Mouse (Mus musculus) megakaryocyte, embryonic 14.5 days (primary cell): ENCODE measurements around the gene Rap1gap. TPM values are rescaled to one million over a fixed set of nuclear protein-coding genes. Genes with fewer than 3 reads are reported as not detected.

Source experiments
- H3K27me3 ChIP-seq: replicated peaks from 2 replicates; pipeline ENCODE3; 2012; ENCODE audit warnings: inconsistent platforms
- H3K36me3 ChIP-seq: replicated peaks from 2 replicates; pipeline ENCODE3; 2012; ENCODE audit warnings: low read length, inconsistent platforms, mixed read lengths
- H3K4me1 ChIP-seq: 2 replicates; pipeline ENCODE4 v1.6.1; 2012; ENCODE audit warnings: inconsistent platforms
- H3K4me3 ChIP-seq: replicated peaks from 2 replicates; pipeline ENCODE3; 2012; ENCODE audit warnings: moderate library complexity, mild to moderate bottlenecking, inconsistent platforms
- H3K9me3 ChIP-seq: 2 replicates; pipeline ENCODE4 v1.6.1; 2012; ENCODE audit warnings: inconsistent platforms
- FLI1 ChIP-seq: IDR thresholded peaks from 2 replicates; pipeline ENCODE4 v1.6.1; 2012; ENCODE audit warnings: low read length, inconsistent platforms, mixed read lengths
- GATA1 ChIP-seq: IDR thresholded peaks from 3 replicates; pipeline ENCODE4 v1.6.1; 2012; ENCODE audit warnings: mixed read lengths, low read length, inconsistent platforms, borderline replicate concordance
- polyA plus RNA-seq: library from polyadenylated mRNA; stranded (reverse); fragments of >175 nt; gene quantifications from 2 replicates; pipeline ENCODE4 v1.2.3, GENCODE M21; 2012; ENCODE audit warnings: low replicate concordance; ENCODE audit not compliant: insufficient read depth

Rap1gap gene
- polyA plus RNA-seq, 1 experiment, result 3.9 TPM

- Histone ChIP-seq H3K9me3 (no peaks in the 10 kb centered on the region), H3K27me3 (peaks cover 88% of the 10 kb centered on the region), H3K36me3 (no peaks in the 10 kb centered on the region), H3K4me3 (no peak overlapping the region), H3K4me1 (peaks cover 26% of the 10 kb centered on the region)
- TF ChIP-seq GATA1 (no peak), FLI1 (no peak)
Measured at GRCm38 (mm10) chr4:137728399-137729154, 64.1 kb downstream of the Rap1gap start.

DNA sequence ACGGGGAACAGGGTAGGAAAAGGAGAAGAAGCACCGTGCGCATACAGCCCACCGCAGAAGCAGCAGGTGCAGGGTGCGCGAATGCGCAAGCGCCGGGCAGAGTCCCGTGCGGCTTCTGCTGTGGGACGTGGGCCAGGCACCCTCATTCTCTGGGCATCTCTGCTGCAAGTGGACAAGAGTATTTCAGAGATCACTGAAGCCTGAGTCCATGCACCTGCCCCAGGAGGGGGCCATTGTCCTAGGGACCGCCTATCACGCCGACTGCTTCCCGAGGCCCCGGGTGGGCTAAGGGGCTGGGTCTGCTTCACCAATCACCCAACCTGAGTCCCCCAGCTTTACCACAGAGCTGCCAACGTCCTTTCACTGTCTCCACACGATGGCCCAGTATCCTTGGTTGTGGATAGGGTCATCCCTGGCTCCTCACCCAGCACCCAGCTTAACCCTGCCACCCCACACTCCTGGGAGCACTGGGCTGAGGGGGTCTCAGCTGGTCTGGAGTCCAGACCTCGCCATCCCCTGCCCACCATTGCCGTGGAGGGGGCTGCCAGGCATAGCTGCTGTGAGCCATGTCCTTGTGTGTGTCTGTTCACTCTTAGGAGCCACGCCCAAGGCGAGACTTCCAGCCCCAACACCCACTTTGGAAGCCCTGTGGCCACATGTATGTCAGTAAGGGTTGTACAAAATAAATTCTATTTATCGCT, 64.8 kb downstream of the Rap1gap start:
- Histone ChIP-seq H3K9me3 (no peaks in the 10 kb centered on the region), H3K4me3 (no peak overlapping the region), H3K36me3 (no peaks in the 10 kb centered on the region), H3K4me1 (peaks cover 21% of the 10 kb centered on the region), H3K27me3 (peaks cover 84% of the 10 kb centered on the region)
- TF ChIP-seq GATA1 (no peak), FLI1 (no peak)

DNA sequence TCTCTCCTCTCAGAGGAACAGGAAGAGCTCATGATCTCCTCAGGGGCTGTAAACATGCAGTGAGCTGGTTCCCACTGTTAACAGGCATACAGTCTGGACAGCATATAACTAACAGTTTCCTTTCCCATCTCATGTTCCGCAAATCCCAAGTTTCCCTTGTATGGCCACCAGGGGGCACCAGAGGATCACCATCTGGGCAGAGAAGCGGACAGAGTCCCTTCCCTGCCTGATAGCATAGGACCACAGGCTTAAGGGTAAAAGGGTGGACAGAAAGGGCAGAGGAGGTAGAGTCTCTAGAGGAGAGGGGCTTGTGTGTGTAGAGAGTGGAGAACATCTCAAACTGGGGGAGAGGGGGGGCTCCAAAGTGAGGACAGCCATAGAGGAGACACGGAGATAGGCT, 65.6 kb downstream of the Rap1gap start:
- H3K27me3 ChIP-seq, result peaks cover 83% of the 10 kb centered on the region
- TF ChIP-seq GATA1 (no peak), FLI1 (no peak)
- no peak overlapping the region for H3K4me3 ChIP-seq
- H3K9me3 ChIP-seq, result no peaks in the 10 kb centered on the region
- no peaks in the 10 kb centered on the region for H3K36me3 ChIP-seq
- H3K4me1 ChIP-seq, result peaks cover 18% of the 10 kb centered on the region

GRCm38 (mm10) chr4:137730757-137731156, 66.2 kb downstream of the Rap1gap start:
- Histone ChIP-seq H3K36me3 (no peaks in the 10 kb centered on the region), H3K27me3 (peaks cover 83% of the 10 kb centered on the region)
- TF ChIP-seq FLI1 (no peak), GATA1 (no peak)

GRCm38 (mm10) chr4:137731891-137732290, 67.4 kb downstream of the Rap1gap start:
- Histone ChIP-seq H3K27me3 (peaks cover 84% of the 10 kb centered on the region), H3K4me3 (no peak overlapping the region), H3K9me3 (no peaks in the 10 kb centered on the region), H3K36me3 (no peaks in the 10 kb centered on the region), H3K4me1 (peaks cover 18% of the 10 kb centered on the region)
- no peak for TF ChIP-seq GATA1
- no peak for TF ChIP-seq FLI1

More at GRCm38 (mm10) chr4:137730757-137731156, 66.2 kb downstream of the Rap1gap start:
- H3K4me3 ChIP-seq, result no peak overlapping the region
- no peaks in the 10 kb centered on the region for H3K9me3 ChIP-seq
- peaks cover 18% of the 10 kb centered on the region for H3K4me1 ChIP-seq

DNA sequence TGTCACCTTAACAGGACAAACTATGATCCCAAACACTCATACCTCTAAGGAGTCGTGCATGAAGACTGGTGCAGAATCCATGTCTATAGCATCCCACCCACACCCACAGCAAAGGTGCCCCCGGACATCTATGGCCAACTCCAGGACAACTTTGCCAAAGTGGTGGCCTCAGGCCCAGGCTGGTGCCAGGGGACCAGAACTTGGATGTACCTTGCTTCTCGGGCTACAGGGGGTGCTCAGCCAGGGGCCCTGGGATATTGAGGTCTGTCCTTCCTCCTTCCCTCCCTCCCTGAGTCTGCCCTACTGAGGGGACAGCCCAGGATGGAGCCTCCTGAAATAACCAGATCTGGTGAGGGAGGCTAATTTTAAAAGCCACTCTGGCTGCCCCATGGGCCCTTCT, 67.8 kb downstream of the Rap1gap start:
- H3K4me1 ChIP-seq, result peaks cover 18% of the 10 kb centered on the region
- H3K27me3 ChIP-seq, result peaks cover 84% of the 10 kb centered on the region
- no peak for TF ChIP-seq FLI1
- no peak for TF ChIP-seq GATA1

DNA sequence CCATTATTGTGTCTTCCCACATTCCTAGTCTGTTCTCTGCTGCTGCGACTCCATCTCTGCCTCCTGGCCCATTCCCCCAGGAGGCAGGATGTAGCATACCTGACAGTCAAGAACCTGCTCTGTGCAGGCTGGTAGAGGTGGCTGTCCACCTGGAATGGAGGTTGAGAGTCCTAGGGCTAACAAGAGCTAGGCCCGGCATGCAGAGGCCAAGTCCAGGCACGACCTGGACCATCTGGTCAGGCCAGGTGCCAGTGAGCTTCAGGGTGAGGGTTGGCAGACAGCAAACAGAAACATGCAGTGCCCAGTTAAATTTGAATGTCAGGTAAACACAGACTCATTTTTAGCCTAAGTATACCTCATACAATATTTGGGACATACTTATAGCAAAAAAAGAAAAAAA, 68.4 kb downstream of the Rap1gap start:
- no peak overlapping the region for H3K4me3 ChIP-seq
- peaks cover 15% of the 10 kb centered on the region for H3K4me1 ChIP-seq
- H3K27me3 ChIP-seq, result peaks cover 84% of the 10 kb centered on the region
- H3K9me3 ChIP-seq, result no peaks in the 10 kb centered on the region
- no peaks in the 10 kb centered on the region for H3K36me3 ChIP-seq
- TF ChIP-seq FLI1, result no peak
- no peak for TF ChIP-seq GATA1

More for the DNA sequence above, 67.8 kb downstream of the Rap1gap start:
- H3K4me3 ChIP-seq, result no peak overlapping the region
- H3K36me3 ChIP-seq, result no peaks in the 10 kb centered on the region
- H3K9me3 ChIP-seq, result no peaks in the 10 kb centered on the region

DNA sequence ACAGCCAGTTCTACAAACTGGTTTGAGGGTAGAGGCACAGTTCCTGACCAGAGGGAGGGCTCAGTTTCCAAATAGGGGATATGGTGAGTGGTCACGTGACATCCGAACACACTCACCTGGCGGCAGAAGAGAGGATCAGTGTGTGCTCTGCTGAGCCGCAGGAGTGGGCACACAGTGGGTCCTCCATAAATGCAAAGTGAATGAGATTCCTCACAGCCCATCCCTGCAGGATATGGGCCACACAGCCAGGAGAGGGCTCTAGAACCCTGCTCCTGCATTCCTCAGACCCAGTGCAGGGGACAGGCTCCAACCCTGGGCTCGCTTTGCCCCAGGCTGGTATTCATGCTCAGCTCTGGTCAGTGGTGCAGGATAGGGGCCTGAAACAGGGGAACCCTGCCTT, 68.9 kb downstream of the Rap1gap start:
- H3K9me3 ChIP-seq, result no peaks in the 10 kb centered on the region
- TF ChIP-seq FLI1 (no peak), GATA1 (no peak)

DNA sequence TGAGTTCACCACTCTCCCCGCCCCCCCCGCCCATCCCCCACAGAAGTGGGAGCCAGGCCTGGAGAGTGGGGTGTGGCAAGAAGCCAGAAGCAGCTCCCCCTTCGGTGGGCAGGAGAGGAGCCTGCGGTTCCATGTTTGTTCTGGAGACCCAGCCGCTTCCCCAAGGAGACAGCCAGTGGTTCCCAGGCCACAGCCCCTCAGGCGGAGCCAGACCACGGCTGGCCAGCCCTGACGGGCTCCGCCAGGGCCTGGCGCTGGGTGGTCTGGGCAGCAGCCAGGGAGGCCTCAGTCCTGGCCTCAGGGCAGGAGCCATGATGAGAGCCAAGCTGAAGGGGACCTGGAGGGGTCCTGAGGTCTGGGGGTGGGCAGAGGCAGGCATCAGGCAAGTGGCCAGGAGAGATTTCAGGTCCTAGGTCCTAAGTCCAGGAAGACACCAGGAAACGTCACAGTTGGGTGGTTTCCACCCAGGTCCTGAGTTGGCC, 71.7 kb downstream of the Rap1gap start:
- peaks cover 81% of the 10 kb centered on the region for H3K27me3 ChIP-seq
- no peak overlapping the region for H3K4me3 ChIP-seq
- H3K9me3 ChIP-seq, result no peaks in the 10 kb centered on the region
- peaks cover 22% of the 10 kb centered on the region for H3K4me1 ChIP-seq
- no peaks in the 10 kb centered on the region for H3K36me3 ChIP-seq
- TF ChIP-seq FLI1, result no peak
- TF ChIP-seq GATA1, result no peak

More for the DNA sequence above, 68.9 kb downstream of the Rap1gap start:
- no peaks in the 10 kb centered on the region for H3K36me3 ChIP-seq
- H3K4me1 ChIP-seq, result peaks cover 11% of the 10 kb centered on the region
- no peak overlapping the region for H3K4me3 ChIP-seq
- H3K27me3 ChIP-seq, result peaks cover 84% of the 10 kb centered on the region

GRCm38 (mm10) chr4:137737760-137738159, 73.2 kb downstream of the Rap1gap start:
- no peak overlapping the region for H3K4me3 ChIP-seq
- TF ChIP-seq FLI1 (no peak), GATA1 (no peak)
- peaks cover 22% of the 10 kb centered on the region for H3K4me1 ChIP-seq

More at GRCm38 (mm10) chr4:137737760-137738159, 73.2 kb downstream of the Rap1gap start:
- Histone ChIP-seq H3K9me3 (no peaks in the 10 kb centered on the region), H3K36me3 (no peaks in the 10 kb centered on the region), H3K27me3 (peaks cover 81% of the 10 kb centered on the region)
